Mouse (Mus musculus) forebrain, embryonic 15.5 days (tissue): Measurements from ENCODE around the gene Gps1. TPM values are rescaled to one million over a fixed set of nuclear protein-coding genes. Genes with fewer than 3 reads are reported as not detected.

ENCODE experiments used
- ATAC-seq: fragments of 200-750 bp; cut with Nextera tagmentation; replicated peaks from 2 replicates; pipeline ENCODE4 v1.8.0; 2017; ENCODE audit warnings: mild to moderate bottlenecking, moderate TSS enrichment, moderate library complexity
- H3K27ac ChIP-seq: fragments of 300-500 bp; sonication (generic); replicated peaks from 2 replicates; pipeline ENCODE4 v1.5.1; 2015; ENCODE audit warnings: mild to moderate bottlenecking, inconsistent platforms
- H3K27me3 ChIP-seq: fragments of 300-500 bp; sonication (generic); 2 replicates; pipeline ENCODE4 v1.6.1; 2015; ENCODE audit warnings: inconsistent platforms
- H3K36me3 ChIP-seq: fragments of 300-500 bp; sonication (generic); 2 replicates; pipeline ENCODE4 v1.6.1; 2015; ENCODE audit warnings: mild to moderate bottlenecking, inconsistent platforms
- H3K4me1 ChIP-seq: fragments of 300-500 bp; sonication (generic); 2 replicates; pipeline ENCODE4 v1.6.1; 2015; ENCODE audit warnings: inconsistent platforms
- H3K4me2 ChIP-seq: fragments of 300-500 bp; sonication (generic); replicated peaks from 2 replicates; pipeline ENCODE4 v1.6.1; 2015; ENCODE audit warnings: mild to moderate bottlenecking, inconsistent platforms
- H3K4me3 ChIP-seq: fragments of 300-500 bp; sonication (generic); 2 replicates; pipeline ENCODE4 v1.5.1; 2015; ENCODE audit warnings: mild to moderate bottlenecking, inconsistent platforms
- H3K9ac ChIP-seq: fragments of 300-500 bp; sonication (generic); replicated peaks from 2 replicates; pipeline ENCODE4 v1.6.1; 2015; ENCODE audit warnings: mild to moderate bottlenecking, inconsistent platforms
- H3K9me3 ChIP-seq: fragments of 300-500 bp; sonication (generic); 2 replicates; pipeline ENCODE4 v1.6.1; 2016; ENCODE audit warnings: inconsistent platforms
- WGBS: fragments of 180-500 bp; shearing (Covaris S2); methylation state at CpG from one replicate; pipeline ENCODE4 v1.1.7; 2015; ENCODE audit warnings: mixed read lengths; 5-methylcytosine and 5-hydroxymethylcytosine counted together
- polyA plus RNA-seq: library from polyadenylated mRNA; unstranded; fragments of >200 nt; fragmentation: Nextera tagmentation; extraction: Ambion mirVana; gene quantifications from 2 replicates; pipeline ENCODE4 v1.2.1, GENCODE M21; 2015

The Gps1 gene
- polyA plus RNA-seq, 1 experiment from 2014 or later: 287 TPM

GRCm38 (mm10) chr11:120812068-120812467 lies 28.0 kb downstream of the Gps1 start:
- H3K4me1 ChIP-seq: no peaks in the 10 kb centered on the region
- peaks cover 100% of the 10 kb centered on the region for H3K36me3 ChIP-seq
- H3K27ac ChIP-seq: no peak overlapping the region
- no peaks in the 10 kb centered on the region for H3K27me3 ChIP-seq
- H3K4me2 ChIP-seq: no peak overlapping the region
- ATAC-seq: no peak
- H3K4me3 ChIP-seq: no peak overlapping the region
- no peaks in the 10 kb centered on the region for H3K9me3 ChIP-seq
- WGBS: 91% methylated on average over 16 of the region's 16 CpGs
- H3K9ac ChIP-seq: no peak overlapping the region

DNA sequence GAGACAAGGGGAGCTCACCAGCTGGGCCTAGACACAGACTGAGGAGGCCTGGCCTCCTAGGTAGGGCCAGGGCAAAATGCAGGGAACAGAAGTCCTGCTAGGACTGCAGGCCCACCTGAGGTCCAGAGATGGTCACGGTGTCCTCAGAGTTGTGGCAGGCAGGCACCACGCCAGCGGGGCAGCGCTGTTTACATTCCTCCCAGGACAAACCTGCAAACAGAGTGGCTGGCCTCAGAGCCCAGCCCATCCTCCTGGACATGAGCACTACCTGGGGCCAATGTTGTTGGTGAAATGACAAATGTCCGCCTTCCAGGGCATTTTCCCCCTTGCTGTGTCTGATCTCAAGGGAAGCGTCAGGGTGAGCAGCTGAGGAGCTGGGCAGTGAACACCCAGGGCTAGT lies 33.3 kb downstream of the Gps1 start:
- Histone ChIP-seq H3K36me3 (peaks cover 94% of the 10 kb centered on the region), H3K9ac (no peak overlapping the region), H3K4me3 (no peak overlapping the region), H3K4me1 (peaks cover 17% of the 10 kb centered on the region), H3K4me2 (no peak overlapping the region), H3K9me3 (no peaks in the 10 kb centered on the region), H3K27me3 (no peaks in the 10 kb centered on the region), H3K27ac (no peak overlapping the region)
- WGBS: 94% methylated on average over 6 of the region's 6 CpGs
- ATAC-seq: no peak

DNA sequence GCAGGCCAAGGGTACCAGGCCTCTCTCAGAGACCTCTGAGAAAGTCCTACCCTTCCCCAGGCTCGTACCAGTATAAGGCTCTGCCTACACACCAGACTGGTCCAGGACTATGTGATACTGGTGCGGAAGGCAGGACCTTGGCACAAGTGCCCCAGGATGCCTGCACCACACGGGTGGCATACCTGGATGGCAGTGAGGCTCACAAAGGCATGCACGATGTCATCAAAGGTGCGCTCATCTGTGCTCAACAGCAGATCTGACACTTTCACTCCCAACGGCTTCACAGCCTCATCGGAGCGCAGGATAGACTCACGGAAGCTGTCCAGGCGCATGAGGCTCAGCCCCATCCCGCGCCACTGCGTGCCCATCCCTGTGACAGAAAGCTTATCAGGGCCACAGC lies 34.2 kb downstream of the Gps1 start:
- Histone ChIP-seq H3K9ac (no peak overlapping the region), H3K4me2 (no peak overlapping the region)

GRCm38 (mm10) chr11:120819556-120819955 lies 35.5 kb downstream of the Gps1 start:
- WGBS: 90% methylated on average over 6 of the region's 6 CpGs
- Histone ChIP-seq H3K27ac (no peak overlapping the region), H3K4me1 (peaks cover 28% of the 10 kb centered on the region), H3K9ac (no peak overlapping the region), H3K4me3 (no peak overlapping the region), H3K4me2 (no peak overlapping the region), H3K36me3 (peaks cover 72% of the 10 kb centered on the region), H3K9me3 (no peaks in the 10 kb centered on the region), H3K27me3 (no peaks in the 10 kb centered on the region)
- ATAC-seq: no peak

More for the DNA sequence above, 34.2 kb downstream of the Gps1 start:
- Histone ChIP-seq H3K36me3 (peaks cover 85% of the 10 kb centered on the region), H3K27ac (no peak overlapping the region), H3K9me3 (no peaks in the 10 kb centered on the region), H3K27me3 (no peaks in the 10 kb centered on the region), H3K4me3 (no peak overlapping the region), H3K4me1 (peaks cover 26% of the 10 kb centered on the region)
- WGBS: 97% methylated on average over 13 of the region's 13 CpGs
- no peak for ATAC-seq

GRCm38 (mm10) chr11:120820546-120820945 lies 36.5 kb downstream of the Gps1 start:
- Histone ChIP-seq H3K9ac (no peak overlapping the region), H3K4me1 (peaks cover 35% of the 10 kb centered on the region), H3K27ac (0 out of 2 replicates have a peak overlapping the region, but pooled peaks have one; percentile 34), H3K27me3 (no peaks in the 10 kb centered on the region), H3K4me3 (no peak overlapping the region), H3K4me2 (peak overlapping the region; percentile 94), H3K36me3 (peaks cover 63% of the 10 kb centered on the region), H3K9me3 (no peaks in the 10 kb centered on the region)
- ATAC-seq: no peak
- 86% methylated on average over 14 of the region's 14 CpGs for WGBS

DNA sequence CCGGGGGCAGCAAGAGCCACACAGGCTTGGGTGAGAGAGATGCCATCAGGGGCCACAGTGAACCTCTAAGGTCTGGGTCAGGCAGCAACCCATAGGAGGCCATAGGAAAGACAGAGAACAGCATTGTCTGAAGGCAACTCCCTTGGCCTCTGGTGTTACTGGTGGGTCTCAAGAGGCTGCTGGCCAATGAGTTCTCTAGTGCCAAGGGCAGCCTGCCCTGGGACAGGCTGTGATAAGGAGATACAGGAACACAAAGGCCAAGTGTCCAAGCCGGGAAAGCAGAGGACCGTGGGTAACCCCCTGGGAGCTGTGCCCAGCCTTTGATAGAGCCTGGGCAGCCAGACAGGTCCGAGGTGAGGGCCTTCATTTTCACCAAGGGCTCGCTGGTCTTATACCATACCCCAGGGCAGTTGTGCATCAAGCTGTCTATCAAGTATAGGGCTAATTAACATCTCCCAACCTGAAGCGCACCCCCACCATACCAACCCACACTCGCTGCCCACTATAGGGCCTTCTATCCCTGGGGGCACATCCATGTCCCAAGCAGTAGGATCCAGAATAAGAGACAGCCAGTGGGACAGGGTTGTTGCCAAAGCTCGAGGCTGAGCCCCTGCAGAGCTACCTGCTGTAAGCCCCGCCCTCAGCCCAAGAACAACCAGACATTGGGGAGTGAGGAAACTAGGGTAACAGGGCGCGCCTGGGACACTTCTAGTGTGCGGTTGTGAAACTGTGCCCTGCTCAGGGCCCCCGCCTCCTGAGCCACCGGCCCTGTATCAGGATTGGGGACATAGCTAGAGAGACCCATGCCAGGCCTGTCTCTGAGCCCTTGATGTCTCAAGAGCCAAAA lies 37.2 kb downstream of the Gps1 start:
- 73% methylated on average over 14 of the region's 14 CpGs for WGBS
- no peak for ATAC-seq
- Histone ChIP-seq H3K27ac (0 out of 2 replicates have a peak overlapping the region, but pooled peaks have one; percentile 34), H3K4me1 (peaks cover 42% of the 10 kb centered on the region), H3K4me3 (peak overlapping the region; percentile 79), H3K4me2 (peak overlapping the region; percentile 94), H3K27me3 (no peaks in the 10 kb centered on the region), H3K9me3 (no peaks in the 10 kb centered on the region), H3K36me3 (peaks cover 55% of the 10 kb centered on the region), H3K9ac (peak overlapping the region; percentile 11; the same call in 1 of the 2 replicates)

DNA sequence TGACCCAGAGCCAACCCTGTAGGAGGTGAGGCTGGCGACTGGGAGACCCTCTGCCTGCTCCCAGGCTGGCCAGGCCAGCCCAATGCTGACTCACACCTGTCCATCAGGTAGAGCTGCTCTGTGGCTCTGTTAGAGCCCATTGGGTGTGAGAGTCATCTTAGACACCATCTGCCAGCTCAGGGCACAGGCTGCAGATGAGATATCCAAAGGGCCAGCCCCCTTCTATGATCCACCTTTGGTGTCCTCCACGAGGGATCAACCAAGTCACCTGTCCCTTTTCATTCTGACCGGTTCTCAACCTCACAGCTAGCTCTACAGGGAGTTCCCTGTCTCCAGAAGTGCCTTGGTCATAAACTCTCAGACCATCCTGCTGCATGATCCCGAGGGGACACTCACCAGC lies 38.2 kb downstream of the Gps1 start:
- Histone ChIP-seq H3K4me3 (peak overlapping the region; percentile 79), H3K27ac (no peak overlapping the region), H3K9me3 (no peaks in the 10 kb centered on the region), H3K36me3 (peaks cover 45% of the 10 kb centered on the region), H3K27me3 (no peaks in the 10 kb centered on the region), H3K4me1 (peaks cover 42% of the 10 kb centered on the region), H3K4me2 (peak overlapping the region; percentile 94), H3K9ac (peak overlapping the region; percentile 83)
- WGBS: 53% methylated on average over 4 of the region's 4 CpGs
- ATAC-seq: no peak

GRCm38 (mm10) chr11:120822831-120823550 lies 38.9 kb downstream of the Gps1 start:
- Histone ChIP-seq H3K27ac (peak overlapping the region; percentile 99), H3K27me3 (no peaks in the 10 kb centered on the region), H3K4me2 (peak overlapping the region; percentile 94), H3K36me3 (peaks cover 38% of the 10 kb centered on the region), H3K4me3 (peak overlapping the region; percentile 79), H3K4me1 (peaks cover 42% of the 10 kb centered on the region), H3K9me3 (no peaks in the 10 kb centered on the region), H3K9ac (peak overlapping the region; percentile 83)
- ATAC-seq: no peak
- under 1% methylated on average over 14 of the region's 14 CpGs for WGBS

- Histone ChIP-seq H3K36me3 (peaks cover 32% of the 10 kb centered on the region), H3K4me1 (peaks cover 42% of the 10 kb centered on the region), H3K27me3 (no peaks in the 10 kb centered on the region), H3K27ac (peak overlapping the region; percentile 99), H3K4me3 (peak overlapping the region; percentile 79), H3K4me2 (peak overlapping the region; percentile 94), H3K9ac (peak overlapping the region; percentile 83), H3K9me3 (no peaks in the 10 kb centered on the region)
- WGBS: under 1% methylated on average over 40 of the region's 40 CpGs
- peak; percentile 24 for ATAC-seq
These were observed 39.5 kb downstream of the Gps1 start for GRCm38 (mm10) chr11:120823551-120823947.

DNA sequence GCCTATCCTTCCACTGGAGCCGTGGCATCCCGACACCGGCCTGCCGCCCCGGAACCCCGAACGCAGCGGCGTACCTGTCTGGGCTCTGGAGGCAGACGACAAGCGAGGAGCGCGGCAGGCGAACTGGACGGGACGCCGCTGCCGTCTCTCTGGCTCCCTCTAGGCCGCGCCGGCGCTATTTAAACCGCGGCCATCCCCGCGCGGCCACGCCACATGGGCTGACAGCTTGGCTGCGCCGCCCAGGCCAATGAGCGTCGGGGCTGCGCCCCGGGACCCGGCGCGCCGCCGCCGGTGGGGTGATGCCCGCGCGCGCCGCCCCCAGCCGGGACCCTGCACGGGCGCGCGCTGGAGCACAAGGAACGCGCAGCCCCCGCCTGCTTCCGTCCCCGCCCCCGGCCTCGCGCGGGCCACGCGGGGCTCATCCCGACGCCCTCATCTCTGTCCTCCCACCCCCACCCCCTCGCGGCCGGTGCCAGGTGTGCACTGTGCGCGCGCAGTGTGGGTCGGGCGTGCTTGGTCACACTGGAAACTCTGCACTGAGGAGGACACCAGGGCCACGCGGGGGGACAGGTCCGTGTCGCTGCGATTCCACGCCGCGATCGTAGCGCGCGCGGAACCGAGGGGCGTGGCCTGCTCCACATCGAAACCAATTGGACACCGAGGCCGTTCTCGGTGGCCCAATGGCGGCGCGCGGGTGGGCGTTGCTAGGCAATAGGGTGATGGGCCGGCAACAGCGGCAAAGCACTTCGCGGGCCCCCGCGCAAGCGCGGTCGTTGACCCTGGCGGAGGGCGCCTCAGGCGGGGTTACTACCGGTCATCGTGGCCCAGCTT lies 40.1 kb downstream of the Gps1 start, which contains the start of gene Fasn:
TSS of gene Fasn (minus strand) at position 592 of the 831 bp plus-strand sequence.
- Histone ChIP-seq H3K4me2 (peak within 1 kb of the TSS; percentile 94), H3K4me1 (peaks cover 42% of the 10 kb centered on the region), H3K36me3 (peaks cover 26% of the 10 kb centered on the region), H3K27ac (peak within 1 kb of the TSS; percentile 99), H3K27me3 (no peaks in the 10 kb centered on the region), H3K9ac (peak within 1 kb of the TSS; percentile 83), H3K9me3 (no peaks in the 10 kb centered on the region), H3K4me3 (peak within 1 kb of the TSS; percentile 79)
- under 1% methylated on average over 95 of the region's 109 CpGs for WGBS
- ATAC-seq: peak; percentile 92

DNA sequence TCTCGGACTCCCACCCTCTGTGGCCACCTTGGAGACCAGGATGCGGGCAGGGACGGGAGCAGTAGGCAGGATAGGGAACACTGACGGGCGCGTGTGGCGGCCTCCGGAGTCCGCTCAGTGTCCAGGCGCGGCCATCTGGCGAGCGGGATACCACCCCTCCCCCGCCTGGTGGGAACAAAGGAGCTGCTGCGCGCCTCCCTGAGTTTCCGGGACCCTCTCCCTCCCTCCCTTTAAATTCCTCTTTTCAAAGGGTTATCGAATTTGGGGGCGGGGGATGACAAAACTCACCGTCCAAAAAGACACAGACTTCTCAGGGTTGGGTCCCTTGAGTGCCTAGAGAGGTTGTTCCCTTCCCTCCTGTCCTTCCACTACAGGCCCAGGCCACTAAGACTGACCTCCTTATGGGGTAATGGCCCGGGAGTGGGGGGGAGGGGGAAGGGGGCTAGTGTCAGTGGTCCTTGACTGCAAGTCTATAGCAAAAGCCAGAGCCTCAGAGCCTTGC lies 40.8 kb downstream of the Gps1 start:
- H3K27ac ChIP-seq: peak overlapping the region; percentile 99
- peaks cover 42% of the 10 kb centered on the region for H3K4me1 ChIP-seq
- H3K9ac ChIP-seq: peak overlapping the region; percentile 83
- no peaks in the 10 kb centered on the region for H3K27me3 ChIP-seq
- H3K4me2 ChIP-seq: peak overlapping the region; percentile 94
- peak; percentile 8 for ATAC-seq
- H3K4me3 ChIP-seq: peak overlapping the region; percentile 79
- WGBS: under 1% methylated on average over 21 of the region's 21 CpGs
- no peaks in the 10 kb centered on the region for H3K9me3 ChIP-seq
- peaks cover 20% of the 10 kb centered on the region for H3K36me3 ChIP-seq
